Mouse (Mus musculus): ENCODE results near the gene Tmod3.

- TF ChIP-seq POLR2A (IDR thresholded peaks at IDR 0.05; ENCODE audit: low read depth, low read length) (no peak), CTCF (conservative IDR thresholded peaks at IDR 0.05; ENCODE audit: insufficient read depth, insufficient read length, low read depth, low read length) (no peak)
These were observed 19.9 kb upstream of the Tmod3 start for GRCm38 (mm10) chr9:75579321-75579720.
